Mouse (Mus musculus): Measurements from ENCODE around the gene Glrp1. TPM values are rescaled to one million over a fixed set of nuclear protein-coding genes. Genes with fewer than 3 reads are reported as not detected.

Glrp1 gene
- total RNA-seq, 2 experiments from 2014 or later = not detected

- no peak overlapping the region for H3K27ac ChIP-seq
- peak in 1 of 2 experiments; percentile 8 for DNase-seq (ENCODE audit: low spot score in 2 of 2)
- TF ChIP-seq CTCF (conservative IDR thresholded peaks at IDR 0.05) = no peak
These were observed 11.4 kb upstream of the Glrp1 start for GRCm38 (mm10) chr1:88521170-88521747.

DNA sequence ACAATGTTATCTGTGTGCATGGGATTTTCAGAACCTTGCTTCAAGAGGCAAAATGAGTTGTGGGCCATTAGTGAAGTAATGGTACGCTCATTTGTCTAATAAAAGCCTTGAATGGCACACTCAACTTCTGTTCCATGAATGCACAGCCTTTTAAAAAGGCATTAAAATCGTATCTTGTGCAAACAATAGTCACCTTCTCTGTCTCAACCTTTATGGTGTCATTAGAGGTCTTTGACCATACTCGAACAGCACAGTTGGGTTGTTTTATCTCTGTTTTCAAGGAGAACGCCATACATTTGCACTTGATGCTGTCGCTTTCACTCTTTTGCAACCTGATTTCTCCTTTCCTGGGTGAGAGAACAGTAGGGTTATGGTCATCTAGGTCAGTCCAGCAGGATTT is 3.7 kb upstream of the Glrp1 start:
- Histone ChIP-seq H3K27ac (no peak overlapping the region), H3K4me3 (no peak overlapping the region)
- DNase-seq (ENCODE audit: low spot score in 2 of 2) = no peak
- no peak for TF ChIP-seq CTCF (conservative IDR thresholded peaks at IDR 0.05)

More at GRCm38 (mm10) chr1:88521170-88521747, 11.4 kb upstream of the Glrp1 start:
- H3K4me3 ChIP-seq = no peak overlapping the region

DNA sequence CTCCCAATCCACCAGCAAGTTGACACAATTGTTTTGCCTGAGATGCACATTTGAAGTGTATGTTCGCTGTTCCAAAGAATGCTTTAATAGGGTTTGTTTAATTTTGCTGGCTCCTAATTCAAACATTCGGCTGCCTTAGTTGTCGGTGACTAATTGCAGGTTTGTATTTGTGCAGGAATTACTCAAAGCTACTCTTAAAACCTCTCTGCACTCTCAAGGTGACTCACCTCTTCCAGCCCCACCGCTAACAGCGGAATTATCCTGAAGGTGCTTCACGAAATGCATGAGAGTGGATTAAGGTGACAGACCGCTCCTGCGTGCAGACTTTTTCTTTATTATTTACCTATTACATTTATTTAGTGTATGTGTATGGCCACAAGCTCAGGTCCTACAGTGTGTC is 2.0 kb downstream of the Glrp1 start:
- no peak for TF ChIP-seq CTCF (conservative IDR thresholded peaks at IDR 0.05)
- H3K4me3 ChIP-seq = no peak overlapping the region
- H3K27ac ChIP-seq = no peak overlapping the region
- DNase-seq (ENCODE audit: low spot score in 2 of 2) = no peak

DNA sequence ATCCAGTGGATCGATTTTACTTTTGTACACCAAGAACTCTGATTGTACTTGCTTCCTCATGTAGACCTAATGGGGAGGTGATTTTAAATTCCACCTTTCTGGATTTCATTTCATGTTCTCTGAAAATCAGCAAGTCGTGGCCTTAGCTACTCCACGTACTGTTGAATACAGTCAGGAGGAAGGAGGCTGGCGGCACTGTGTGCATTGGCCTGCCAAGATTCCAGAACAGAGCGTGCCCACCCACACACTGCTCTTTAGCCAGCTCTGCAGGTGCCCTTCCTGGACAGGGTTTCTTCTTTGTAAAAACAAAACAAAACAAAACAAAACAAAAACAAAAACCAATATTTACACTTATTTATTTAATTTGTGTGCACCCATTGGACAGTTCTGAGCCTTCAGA is 2.7 kb downstream of the Glrp1 start:
- no peak for TF ChIP-seq CTCF (conservative IDR thresholded peaks at IDR 0.05)
- Histone ChIP-seq H3K27ac (no peak overlapping the region), H3K4me3 (no peak overlapping the region)
- DNase-seq (ENCODE audit: low spot score in 2 of 2) = no peak

- Histone ChIP-seq H3K4me3 (no peak overlapping the region), H3K27ac (no peak overlapping the region)
- no peak for TF ChIP-seq CTCF (conservative IDR thresholded peaks at IDR 0.05)
- no peak for DNase-seq (ENCODE audit: low spot score in 2 of 2)
These were observed 3.5 kb downstream of the Glrp1 start for GRCm38 (mm10) chr1:88506412-88506811.

- no peak for DNase-seq (ENCODE audit: low spot score in 2 of 2)
- H3K27ac ChIP-seq = no peak overlapping the region
These were observed 4.2 kb downstream of the Glrp1 start for GRCm38 (mm10) chr1:88505697-88506096.

GRCm38 (mm10) chr1:88504531-88504945 is 5.3 kb downstream of the Glrp1 start:
- Histone ChIP-seq H3K4me3 (no peak overlapping the region), H3K27ac (no peak overlapping the region)
- no peak for TF ChIP-seq CTCF (conservative IDR thresholded peaks at IDR 0.05)
- DNase-seq (ENCODE audit: low spot score in 2 of 2) = no peak

More at GRCm38 (mm10) chr1:88505697-88506096, 4.2 kb downstream of the Glrp1 start:
- H3K4me3 ChIP-seq = no peak overlapping the region
- no peak for TF ChIP-seq CTCF (conservative IDR thresholded peaks at IDR 0.05)

- Histone ChIP-seq H3K27ac (no peak overlapping the region), H3K4me3 (no peak overlapping the region)
- TF ChIP-seq CTCF (conservative IDR thresholded peaks at IDR 0.05) = no peak
- no peak for DNase-seq (ENCODE audit: low spot score in 2 of 2)
These were observed 7.0 kb downstream of the Glrp1 start for GRCm38 (mm10) chr1:88502822-88503221.

DNA sequence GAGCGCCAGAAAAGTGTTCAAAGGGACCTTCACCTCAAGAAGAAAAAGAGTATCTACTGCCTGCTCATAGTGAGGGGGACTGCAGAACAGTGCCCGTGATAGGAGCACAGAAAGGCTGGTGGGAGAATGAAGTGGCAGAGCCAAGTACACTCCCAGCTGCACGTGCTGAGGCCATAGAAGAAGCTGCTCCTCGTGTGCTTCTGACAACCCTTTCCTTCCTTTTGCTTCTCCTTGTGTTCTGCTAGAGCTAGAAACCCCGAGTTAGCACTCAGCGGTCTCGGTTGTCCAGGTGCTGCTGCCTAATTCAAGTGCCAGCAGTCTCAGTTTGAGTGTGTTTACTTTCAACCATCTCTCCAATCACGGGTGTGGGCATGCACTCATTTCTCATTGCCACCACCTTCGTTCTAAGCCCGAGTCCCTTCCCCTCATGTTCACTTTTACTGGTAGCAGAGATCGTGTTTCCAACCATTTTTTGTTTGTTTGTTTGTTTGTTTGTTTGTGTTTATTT is 10.6 kb downstream of the Glrp1 start:
- no peak overlapping the region for H3K27ac ChIP-seq
- no peak overlapping the region for H3K4me3 ChIP-seq
- TF ChIP-seq CTCF (conservative IDR thresholded peaks at IDR 0.05) = no peak
- DNase-seq (ENCODE audit: low spot score in 2 of 2) = no peak

DNA sequence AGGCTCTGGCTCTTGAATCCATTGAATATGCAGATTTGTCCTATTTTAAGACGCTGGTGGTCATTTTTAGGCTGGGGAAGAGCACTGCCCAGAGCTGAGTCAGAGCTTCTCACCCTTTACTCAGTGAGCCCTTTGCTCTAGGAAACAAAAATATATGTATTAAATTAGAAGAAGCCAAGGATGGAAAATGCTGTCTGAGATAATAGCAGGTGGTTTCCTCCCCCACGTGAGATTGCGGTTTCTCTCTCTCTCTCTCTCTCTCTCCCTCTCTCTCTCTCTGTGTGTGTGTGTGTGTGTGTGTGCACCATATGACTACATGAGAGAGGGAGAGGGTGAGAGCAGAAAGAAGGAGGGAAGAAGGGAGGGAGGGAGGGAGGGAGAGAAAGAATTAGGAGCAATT is 12.5 kb downstream of the Glrp1 start:
- DNase-seq (ENCODE audit: low spot score in 2 of 2) = no peak
- Histone ChIP-seq H3K27ac (no peak overlapping the region), H3K4me3 (no peak overlapping the region)
- TF ChIP-seq CTCF (conservative IDR thresholded peaks at IDR 0.05) = no peak

DNA sequence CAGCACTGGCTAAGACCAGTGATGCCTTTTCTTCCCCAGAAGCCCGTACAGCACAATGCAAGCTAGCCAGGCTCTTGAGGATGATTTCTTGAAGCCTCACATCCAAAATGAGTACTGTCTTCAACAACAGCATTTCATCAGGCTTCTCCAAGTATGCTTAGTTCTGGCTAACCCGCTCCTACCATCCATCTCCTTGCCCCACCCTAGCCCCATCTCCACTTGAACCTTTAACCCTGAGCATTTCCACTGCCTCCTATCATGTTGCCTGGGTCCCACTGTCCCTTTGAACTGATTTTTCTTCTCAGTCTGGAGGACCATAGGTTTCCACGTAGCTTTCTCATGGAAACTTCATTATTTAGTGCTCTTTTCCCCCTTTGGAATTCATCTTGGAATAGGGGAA is 17.5 kb downstream of the Glrp1 start:
- DNase-seq (ENCODE audit: low spot score in 2 of 2) = no peak
- H3K4me3 ChIP-seq = no peak overlapping the region
- H3K27ac ChIP-seq = no peak overlapping the region
- no peak for TF ChIP-seq CTCF (conservative IDR thresholded peaks at IDR 0.05)

GRCm38 (mm10) chr1:88491617-88492378 is 18.1 kb downstream of the Glrp1 start:
- no peak for TF ChIP-seq CTCF (conservative IDR thresholded peaks at IDR 0.05)
- DNase-seq (ENCODE audit: low spot score in 2 of 2) = no peak

DNA sequence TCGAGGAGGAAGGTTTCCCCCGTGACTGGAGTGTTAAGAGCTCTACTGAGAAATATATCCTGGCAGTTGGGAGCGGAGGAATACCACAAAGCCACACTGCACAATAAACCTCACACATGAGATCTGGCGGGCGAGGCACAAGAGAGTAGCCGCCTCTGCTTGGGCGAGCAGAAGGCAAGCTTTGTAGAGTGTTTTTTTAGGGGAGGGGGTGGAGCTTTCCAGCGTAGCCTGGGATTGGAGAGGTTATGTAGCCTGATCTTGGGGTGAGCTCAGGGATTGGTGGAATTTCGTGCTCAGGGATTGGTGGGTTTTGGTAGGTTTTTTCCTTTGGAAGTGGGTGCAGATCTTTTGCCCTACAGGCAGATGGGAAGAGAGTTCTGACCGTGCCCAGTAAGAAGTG is 19.7 kb downstream of the Glrp1 start:
- DNase-seq (ENCODE audit: low spot score in 2 of 2) = no peak
- TF ChIP-seq CTCF (conservative IDR thresholded peaks at IDR 0.05) = no peak
- Histone ChIP-seq H3K4me3 (no peak overlapping the region), H3K27ac (no peak overlapping the region)

More at GRCm38 (mm10) chr1:88491617-88492378, 18.1 kb downstream of the Glrp1 start:
- Histone ChIP-seq H3K27ac (no peak overlapping the region), H3K4me3 (no peak overlapping the region)

- Histone ChIP-seq H3K4me3 (no peak overlapping the region), H3K27ac (no peak overlapping the region)
- TF ChIP-seq CTCF (conservative IDR thresholded peaks at IDR 0.05) = no peak
- no peak for DNase-seq (ENCODE audit: low spot score in 2 of 2)
These were observed 20.9 kb downstream of the Glrp1 start for GRCm38 (mm10) chr1:88488957-88489356.
